Mouse (Mus musculus) ES-Bruce4 (cell line): ENCODE measurements around the gene Sipa1l2. TPM values are rescaled to one million over a fixed set of nuclear protein-coding genes. Genes with fewer than 3 reads are reported as not detected.

Experiments
- H3K27ac ChIP-seq: 2 replicates; pipeline ENCODE4 v1.5.1; 2012; ENCODE audit warnings: low read length, inconsistent platforms; ENCODE audit not compliant: insufficient read depth
- H3K27me3 ChIP-seq: 2 replicates; pipeline ENCODE4 v1.6.1; 2012; ENCODE audit warnings: mild to moderate bottlenecking, low read length, inconsistent platforms; ENCODE audit not compliant: control insufficient read depth, poor library complexity, insufficient read depth, severe bottlenecking
- H3K36me3 ChIP-seq: 2 replicates; pipeline ENCODE4 v1.6.1; 2012; ENCODE audit warnings: inconsistent platforms, mild to moderate bottlenecking, low read length, moderate library complexity; ENCODE audit not compliant: control insufficient read depth, poor library complexity, insufficient read depth, severe bottlenecking
- H3K4me1 ChIP-seq: one replicate; pipeline ENCODE4 v1.8.1; 2011; ENCODE audit warnings: low read length; ENCODE audit not compliant: control insufficient read depth, insufficient read depth
- H3K4me3 ChIP-seq: 2 replicates; pipeline ENCODE4 v1.5.1; 2011; ENCODE audit warnings: low read depth, mild to moderate bottlenecking, low read length
- H3K9ac ChIP-seq: 2 replicates; pipeline ENCODE4 v1.6.1; 2012; ENCODE audit warnings: low read depth, mild to moderate bottlenecking, inconsistent platforms; ENCODE audit not compliant: poor library complexity, severe bottlenecking
- H3K9me3 ChIP-seq: replicated peaks from 2 replicates; pipeline ENCODE4 v1.6.1; 2012; ENCODE audit warnings: mild to moderate bottlenecking, low read length, inconsistent platforms; ENCODE audit not compliant: control insufficient read depth, poor library complexity, insufficient read depth, severe bottlenecking
- CTCF ChIP-seq: IDR thresholded peaks from one replicate; pipeline ENCODE4 v1.8.1; 2011; ENCODE audit warnings: low read depth, low read length
- EP300 ChIP-seq: IDR thresholded peaks from 2 replicates; pipeline ENCODE4 v1.6.1; 2011; ENCODE audit warnings: low read depth, low read length; ENCODE audit not compliant: insufficient read depth
- POLR2A ChIP-seq: IDR thresholded peaks from one replicate; pipeline ENCODE4 v1.8.1; 2011; ENCODE audit warnings: low read length; ENCODE audit not compliant: insufficient read depth
- polyA plus RNA-seq: library from polyadenylated mRNA; stranded (reverse); fragments of >200 nt; gene quantifications from 2 replicates; pipeline ENCODE4 v1.2.4, GENCODE M21; 2011; ENCODE audit warnings: low read depth; ENCODE audit not compliant: missing spikeins, insufficient read depth, insufficient read length

The Sipa1l2 gene
- polyA plus RNA-seq, 1 experiment, result 25.1 TPM

GRCm38 (mm10) chr8:125414651-125415050 is 155.0 kb downstream of the Sipa1l2 start:
- no peak for TF ChIP-seq EP300
- no peak for TF ChIP-seq CTCF
- no peak overlapping the region for H3K9ac ChIP-seq
- H3K36me3 ChIP-seq, result no peaks in the 10 kb centered on the region
- no peaks in the 10 kb centered on the region for H3K9me3 ChIP-seq
- H3K4me1 ChIP-seq, result peaks cover 2% of the 10 kb centered on the region
- H3K4me3 ChIP-seq, result no peak overlapping the region
- no peaks in the 10 kb centered on the region for H3K27me3 ChIP-seq
- no peak overlapping the region for H3K27ac ChIP-seq

DNA sequence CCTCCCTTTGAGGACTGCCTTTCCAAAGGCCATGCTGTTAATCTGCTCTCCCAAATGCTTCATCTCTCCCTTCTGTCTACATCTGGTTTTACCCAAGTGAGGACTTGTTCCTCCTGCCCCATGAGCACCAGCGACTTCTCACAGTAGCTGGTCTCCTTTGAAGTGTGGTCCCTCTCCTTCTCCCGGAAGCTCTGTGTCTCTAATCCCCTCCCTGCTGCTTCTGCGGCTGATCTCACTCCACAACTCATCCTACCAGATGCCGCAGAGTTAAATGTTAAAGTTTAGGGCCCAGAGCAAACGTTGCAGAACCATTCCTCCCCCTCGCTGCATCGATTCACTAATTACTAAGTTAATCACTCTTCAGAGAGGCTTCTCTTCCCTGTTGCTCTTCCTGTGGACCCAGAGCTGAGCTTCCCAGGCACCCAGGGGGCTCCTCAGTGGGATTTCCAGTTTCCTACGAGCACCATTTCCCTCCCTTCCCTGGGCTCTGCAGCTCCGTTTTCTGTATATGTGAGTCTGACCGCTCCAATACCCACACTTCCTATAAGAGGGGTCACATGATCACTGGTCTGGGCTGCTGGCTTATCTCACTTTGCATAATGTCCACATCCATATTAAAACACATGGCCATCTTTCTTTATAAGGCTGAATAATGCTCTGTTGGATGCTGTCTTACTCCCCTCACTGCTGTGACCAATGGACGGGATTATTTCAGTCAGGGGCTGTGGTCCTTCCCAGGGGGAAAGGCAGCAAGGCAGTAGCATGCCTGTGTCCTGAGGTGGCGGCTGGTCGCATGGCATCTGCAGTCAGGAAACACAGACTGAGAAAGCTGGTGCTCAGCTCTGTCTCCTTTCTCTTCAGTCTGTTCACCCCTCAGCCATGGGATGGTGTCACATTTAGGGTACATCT is 156.4 kb downstream of the Sipa1l2 start:
- TF ChIP-seq EP300 (no peak), POLR2A (no peak), CTCF (no peak)
- Histone ChIP-seq H3K9me3 (no peaks in the 10 kb centered on the region), H3K27ac (no peak overlapping the region), H3K9ac (no peak overlapping the region), H3K36me3 (no peaks in the 10 kb centered on the region), H3K27me3 (no peaks in the 10 kb centered on the region), H3K4me1 (peaks cover 7% of the 10 kb centered on the region), H3K4me3 (no peak overlapping the region)

- H3K36me3 ChIP-seq, result no peaks in the 10 kb centered on the region
- peaks cover 8% of the 10 kb centered on the region for H3K4me1 ChIP-seq
- no peak overlapping the region for H3K4me3 ChIP-seq
- no peaks in the 10 kb centered on the region for H3K9me3 ChIP-seq
- no peak for TF ChIP-seq EP300
- TF ChIP-seq POLR2A, result no peak
- no peak for TF ChIP-seq CTCF
- no peak overlapping the region for H3K9ac ChIP-seq
- no peak overlapping the region for H3K27ac ChIP-seq
- no peaks in the 10 kb centered on the region for H3K27me3 ChIP-seq
These were observed 159.0 kb downstream of the Sipa1l2 start for GRCm38 (mm10) chr8:125410646-125411045.

DNA sequence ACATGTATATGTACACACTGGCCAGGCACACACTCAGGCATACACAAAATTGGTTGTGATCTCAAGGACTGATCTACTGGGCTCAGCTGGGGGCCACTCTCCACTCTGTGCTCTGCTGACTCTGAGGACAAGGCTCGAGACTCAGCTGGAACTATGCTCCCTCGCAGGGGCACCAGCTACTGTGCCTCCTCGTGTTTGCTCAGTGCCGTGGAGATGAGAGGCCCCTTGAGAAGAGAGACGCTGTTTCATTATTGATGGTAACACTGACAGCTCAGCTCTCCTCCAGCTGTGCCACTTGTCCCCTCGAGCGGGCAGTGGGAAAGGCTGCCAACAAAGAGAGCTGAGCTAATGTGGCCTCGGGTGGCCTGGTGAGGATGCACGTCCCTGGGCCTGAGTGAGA is 161.9 kb downstream of the Sipa1l2 start:
- no peak overlapping the region for H3K27ac ChIP-seq

DNA sequence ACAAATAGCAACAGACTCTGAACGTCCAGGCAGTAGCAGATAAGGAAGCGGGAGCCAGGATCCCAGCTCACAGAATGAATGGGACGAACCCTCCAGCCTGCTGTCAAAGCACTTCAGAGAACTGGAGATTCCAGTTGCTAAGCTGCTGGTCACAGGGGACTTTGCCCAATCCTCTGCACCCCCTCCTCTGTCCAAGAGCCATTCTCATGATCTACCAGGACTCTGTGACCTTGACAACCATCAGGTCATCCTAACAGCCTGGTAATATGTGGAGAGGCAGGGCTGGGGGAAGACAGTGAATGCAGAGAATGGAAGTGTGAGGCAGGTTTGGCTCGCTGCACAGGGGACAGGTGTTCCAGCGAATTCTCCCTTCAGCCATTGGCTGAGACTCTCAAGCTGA is 163.2 kb downstream of the Sipa1l2 start:
- TF ChIP-seq EP300, result no peak
- Histone ChIP-seq H3K36me3 (no peaks in the 10 kb centered on the region), H3K27ac (no peak overlapping the region)

More for the DNA sequence above, 161.9 kb downstream of the Sipa1l2 start:
- no peaks in the 10 kb centered on the region for H3K9me3 ChIP-seq
- no peak overlapping the region for H3K9ac ChIP-seq
- H3K4me1 ChIP-seq, result peaks cover 6% of the 10 kb centered on the region
- no peak overlapping the region for H3K4me3 ChIP-seq
- TF ChIP-seq POLR2A (no peak), CTCF (no peak), EP300 (no peak)
- no peaks in the 10 kb centered on the region for H3K36me3 ChIP-seq
- no peaks in the 10 kb centered on the region for H3K27me3 ChIP-seq

GRCm38 (mm10) chr8:125401350-125401749 is 168.3 kb downstream of the Sipa1l2 start:
- Histone ChIP-seq H3K27ac (no peak overlapping the region), H3K9me3 (no peaks in the 10 kb centered on the region), H3K9ac (no peak overlapping the region), H3K36me3 (no peaks in the 10 kb centered on the region), H3K27me3 (no peaks in the 10 kb centered on the region), H3K4me3 (no peak overlapping the region), H3K4me1 (no peaks in the 10 kb centered on the region)
- TF ChIP-seq EP300 (no peak), POLR2A (no peak), CTCF (no peak)

More for the DNA sequence above, 163.2 kb downstream of the Sipa1l2 start:
- peaks cover 6% of the 10 kb centered on the region for H3K4me1 ChIP-seq
- H3K4me3 ChIP-seq, result no peak overlapping the region
- H3K9ac ChIP-seq, result no peak overlapping the region
- H3K27me3 ChIP-seq, result no peaks in the 10 kb centered on the region
- H3K9me3 ChIP-seq, result no peaks in the 10 kb centered on the region
